Mouse (Mus musculus): Measurements from ENCODE around the gene Hace1.
"Not testable (repeated sequence)": the region's sequence is repeated elsewhere in the genome, so short reads cannot be mapped to it uniquely, and the experiment has no call there.

Gene Hace1

DNA sequence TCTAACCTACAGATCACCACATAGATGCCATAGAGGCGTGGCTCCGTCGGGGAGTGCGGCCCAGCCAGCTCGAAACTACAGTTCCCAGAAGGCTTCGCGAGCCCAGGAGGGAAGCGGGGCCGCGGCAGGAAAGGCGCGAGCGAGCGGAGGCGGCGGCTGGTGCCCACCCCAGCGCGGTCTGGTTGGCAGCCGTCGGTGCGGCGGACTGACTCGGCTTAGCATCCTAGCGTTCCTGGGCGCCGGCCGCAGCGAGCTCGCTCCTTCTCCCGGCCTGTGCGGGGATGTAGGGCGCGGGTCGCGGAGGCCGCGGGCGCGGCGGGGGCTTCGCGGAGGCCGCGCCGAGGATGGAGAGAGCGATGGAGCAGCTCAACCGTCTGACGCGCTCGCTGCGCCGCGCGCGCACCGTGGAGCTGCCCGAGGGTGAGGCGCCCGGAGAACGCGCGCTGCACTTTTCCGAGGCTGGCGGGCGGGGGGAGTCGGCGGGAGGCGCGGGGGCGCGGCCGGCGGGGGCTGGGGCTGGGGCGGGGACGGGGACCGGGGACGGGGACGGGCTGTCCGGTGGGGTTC, at the start of gene Hace1:
Hace1 (plus strand) TSS at position 99 of the 567 bp plus-strand sequence.
- peak; percentile 73 to 78 for DNase-seq (ENCODE audit: low spot score in 2 of 2)

DNA sequence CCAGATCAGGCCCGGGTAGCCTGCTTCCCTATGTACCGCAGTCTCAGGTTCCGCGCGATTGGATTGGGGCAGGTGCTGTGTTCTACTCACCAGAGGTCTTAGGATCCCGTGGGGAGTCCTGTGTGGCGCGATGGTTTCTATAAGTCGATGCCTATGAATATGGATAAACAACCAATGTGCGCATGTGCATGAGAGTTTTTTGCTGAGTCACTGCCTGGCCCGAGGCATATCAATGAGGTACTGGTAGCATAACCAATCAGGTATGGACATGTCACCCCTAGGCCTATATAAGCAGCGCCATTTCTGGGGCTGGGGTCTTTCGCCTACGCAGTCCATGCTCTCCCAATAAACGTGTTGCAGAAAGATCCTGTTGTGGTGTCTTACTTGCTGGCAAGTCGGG, 40.3 kb upstream of the Hace1 start:
- DNase-seq (ENCODE audit: low spot score in 2 of 2) = not testable (repeated sequence)

DNA sequence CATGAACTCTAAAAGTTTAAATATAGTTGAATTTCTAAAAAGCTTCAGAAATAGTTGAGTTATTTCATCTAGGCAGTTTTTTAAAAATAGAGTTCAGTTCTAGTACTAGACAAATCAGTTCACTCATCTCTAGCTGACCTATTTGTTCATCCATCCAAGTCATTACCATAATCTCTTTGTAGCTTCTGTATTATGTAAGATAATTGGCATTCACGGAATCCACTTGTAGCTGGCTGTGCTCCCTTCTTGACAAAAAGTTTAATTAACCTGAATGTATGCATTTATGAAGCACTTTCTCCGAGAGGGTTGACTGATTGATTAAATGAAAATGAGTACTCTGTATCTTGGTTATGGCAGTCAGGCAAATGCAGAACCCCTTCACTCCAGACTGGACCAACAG, 34.9 kb upstream of the Hace1 start:
- no peak for DNase-seq (ENCODE audit: low spot score in 2 of 2)

DNA sequence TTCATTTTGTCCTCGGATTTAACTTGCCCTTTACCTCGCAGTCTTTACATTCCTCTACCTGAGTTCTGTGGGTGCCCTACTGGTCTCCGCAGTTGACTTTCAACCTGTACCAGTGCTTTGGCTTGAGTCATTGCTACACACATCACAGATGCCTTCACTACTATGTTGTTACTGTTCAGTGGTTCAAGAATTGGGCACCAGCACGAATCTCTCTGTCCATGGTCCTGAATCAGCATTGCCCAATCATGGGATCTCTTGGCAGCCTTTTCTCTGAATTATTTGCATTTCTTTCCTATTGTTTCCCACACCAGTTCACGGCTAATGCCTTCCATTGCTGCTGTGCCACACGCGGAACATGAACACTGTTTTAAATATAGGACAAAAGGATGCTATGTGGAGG, 30.8 kb upstream of the Hace1 start:
- peak in 1 of 2 experiments; percentile 60 for DNase-seq (ENCODE audit: low spot score in 2 of 2)

DNA sequence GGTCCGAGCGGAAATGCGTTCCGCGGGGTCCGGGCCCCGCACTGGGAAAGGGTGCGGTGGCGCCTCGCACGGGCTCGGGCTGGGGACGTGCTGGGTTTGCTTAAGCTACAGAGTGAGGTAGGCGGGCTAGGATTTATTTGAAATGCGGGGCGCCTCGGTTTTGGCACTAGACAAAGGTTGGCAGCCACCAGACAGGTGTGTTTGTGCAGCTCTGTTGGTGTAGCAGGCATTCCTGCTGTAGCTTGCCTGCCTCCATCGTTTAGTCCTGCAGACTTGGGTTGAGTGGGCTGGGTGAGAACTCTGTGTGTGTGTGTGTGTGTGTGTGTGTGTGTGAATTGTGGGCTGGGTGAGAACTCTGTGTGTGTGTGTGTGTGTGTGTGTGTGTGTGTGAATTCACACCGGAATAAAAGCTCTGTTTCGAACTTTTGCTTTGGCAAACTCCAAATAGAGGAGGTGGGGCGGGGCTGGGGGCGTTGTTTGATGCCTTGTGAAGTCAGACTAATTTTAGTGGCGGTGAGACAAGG, 731 bp downstream of the Hace1 start:
- DNase-seq (ENCODE audit: low spot score in 2 of 2) = peak in 1 of 2 experiments; percentile 59

DNA sequence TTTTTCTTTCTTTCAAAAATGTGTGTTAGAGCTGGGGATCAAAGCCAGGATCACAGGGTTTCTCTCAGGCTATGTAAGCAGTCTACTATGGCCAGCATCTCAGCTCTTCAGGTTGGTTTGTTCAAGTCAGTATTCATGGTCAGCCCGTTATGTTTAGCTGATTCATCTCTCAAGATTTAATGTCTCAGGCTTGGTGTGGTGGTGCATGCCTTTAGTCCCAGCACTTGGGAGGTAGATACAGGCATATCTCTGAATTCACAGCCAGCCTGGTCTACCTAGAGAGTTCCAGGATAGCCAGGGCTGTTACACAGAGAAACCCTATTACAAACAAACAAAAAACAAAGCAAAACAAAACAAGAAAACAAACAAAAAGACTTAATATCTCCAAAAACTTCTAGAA, 5.7 kb downstream of the Hace1 start:
- no peak for DNase-seq (ENCODE audit: low spot score in 2 of 2)

DNA sequence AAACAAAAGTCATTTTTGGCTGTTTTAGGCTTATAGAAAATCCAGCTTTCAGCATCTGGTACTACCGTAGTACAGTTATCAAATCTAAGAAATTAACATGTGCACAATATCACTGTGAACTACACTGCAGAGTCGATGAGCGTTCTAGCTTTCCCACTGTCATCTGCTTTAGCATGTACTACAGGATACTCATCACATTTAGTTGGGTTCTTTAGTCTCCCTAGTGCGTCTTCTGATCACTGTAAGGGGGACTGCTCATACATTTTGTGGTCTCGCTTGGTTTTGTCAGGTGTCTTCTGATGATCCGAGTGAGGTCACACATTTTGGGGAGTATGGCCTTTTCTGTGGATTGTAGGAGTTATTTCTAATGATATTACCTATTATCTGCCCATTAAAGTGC, 6.2 kb downstream of the Hace1 start:
- no peak for DNase-seq (ENCODE audit: low spot score in 2 of 2)

DNA sequence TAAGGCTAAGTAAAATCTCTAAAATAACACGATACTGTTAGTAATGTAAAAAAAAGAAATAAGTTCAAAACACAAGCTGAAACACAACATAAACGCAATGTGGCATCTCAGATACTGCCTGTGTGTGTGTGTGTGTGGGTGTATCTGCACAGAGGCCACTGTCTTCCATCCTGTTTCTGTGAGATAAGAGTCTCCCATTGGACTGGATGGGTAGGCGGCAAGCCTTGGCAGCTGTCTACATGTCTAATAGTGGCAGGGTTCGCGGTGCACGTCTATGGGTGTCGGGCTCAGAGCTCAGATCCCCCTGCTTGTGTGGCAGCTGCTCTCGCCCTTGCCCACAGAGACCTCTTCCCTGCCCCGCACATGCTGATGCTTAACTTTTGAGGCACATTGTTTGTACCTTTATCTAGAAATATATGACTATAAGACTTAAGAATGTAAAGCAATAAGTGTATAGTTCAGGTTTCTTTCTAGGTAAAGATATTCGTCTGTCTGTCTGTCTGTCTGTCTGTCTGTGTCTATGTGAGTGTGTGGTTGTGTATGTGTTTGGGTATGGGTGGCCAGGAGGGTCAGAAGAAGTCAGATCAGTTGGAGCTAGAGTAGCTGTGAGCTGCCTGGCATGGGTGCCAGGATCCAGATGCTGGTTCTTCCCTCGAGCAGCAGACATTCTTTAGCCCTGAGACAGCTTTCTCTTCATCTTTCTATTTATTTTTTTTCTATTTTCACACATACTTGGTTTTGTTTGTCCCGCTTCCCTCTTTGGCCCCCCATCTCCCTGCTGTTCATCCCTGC, 6.9 kb downstream of the Hace1 start:
- DNase-seq (ENCODE audit: low spot score in 2 of 2) = no peak

DNA sequence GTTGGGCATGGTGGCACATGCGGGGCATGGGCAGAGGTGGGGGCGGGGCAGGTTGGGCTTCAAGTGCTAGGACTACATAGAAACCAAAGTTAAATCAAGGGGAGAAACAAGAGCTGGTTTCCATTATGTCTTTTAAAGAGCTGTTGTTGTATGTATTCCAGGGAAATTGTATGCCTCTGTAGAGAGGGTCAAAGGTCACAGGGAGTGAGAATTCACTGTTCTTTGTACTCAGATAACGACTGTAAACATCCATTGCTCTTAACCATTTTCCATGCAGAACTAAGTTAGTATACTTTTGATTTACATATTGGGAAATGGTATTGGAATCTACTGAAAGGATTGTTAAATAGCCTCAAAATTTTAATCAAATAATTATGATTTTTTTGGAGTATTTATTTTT, 28.2 kb downstream of the Hace1 start:
- DNase-seq (ENCODE audit: low spot score in 2 of 2) = no peak

DNA sequence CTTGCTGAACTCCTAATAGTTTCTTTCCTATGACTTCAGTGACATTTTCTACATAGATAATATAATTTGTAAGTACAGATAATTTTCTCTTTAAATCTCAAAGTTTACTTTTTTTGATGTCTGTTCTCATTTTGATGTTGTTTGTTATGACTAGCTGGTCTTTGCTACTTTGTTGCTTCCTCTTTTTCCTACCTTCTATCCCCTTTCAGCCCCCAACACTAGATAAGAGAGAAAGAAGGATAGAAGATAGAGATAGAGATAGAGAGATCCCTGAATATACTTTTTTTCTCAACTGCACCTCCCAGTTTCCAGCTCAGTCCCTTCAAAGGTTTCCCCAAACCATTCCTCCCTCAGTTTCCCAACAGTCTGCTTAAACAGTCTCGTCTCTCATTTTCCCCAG, 33.1 kb downstream of the Hace1 start:
- no peak for DNase-seq (ENCODE audit: low spot score in 2 of 2)

DNA sequence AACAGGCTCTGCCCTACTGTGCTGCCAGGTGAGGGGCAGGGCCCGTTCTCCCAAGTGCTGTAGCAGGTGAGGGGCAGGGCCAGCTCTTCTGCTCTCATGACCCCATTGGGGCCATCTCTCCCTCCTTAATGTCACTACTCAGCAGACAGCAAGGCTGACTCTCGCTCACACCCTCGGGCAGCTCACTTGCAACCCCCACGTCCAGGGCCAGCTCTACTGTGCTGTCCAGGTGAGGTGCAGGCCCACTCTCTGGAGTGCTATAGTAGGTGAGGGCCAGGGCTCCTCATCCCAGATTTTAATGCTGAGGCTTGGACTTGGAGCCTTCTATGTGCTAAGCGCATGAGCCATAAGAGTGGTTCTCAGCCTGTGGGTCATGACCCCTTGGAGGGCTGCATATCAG, 38.4 kb downstream of the Hace1 start:
- no peak for DNase-seq (ENCODE audit: low spot score in 2 of 2)

DNA sequence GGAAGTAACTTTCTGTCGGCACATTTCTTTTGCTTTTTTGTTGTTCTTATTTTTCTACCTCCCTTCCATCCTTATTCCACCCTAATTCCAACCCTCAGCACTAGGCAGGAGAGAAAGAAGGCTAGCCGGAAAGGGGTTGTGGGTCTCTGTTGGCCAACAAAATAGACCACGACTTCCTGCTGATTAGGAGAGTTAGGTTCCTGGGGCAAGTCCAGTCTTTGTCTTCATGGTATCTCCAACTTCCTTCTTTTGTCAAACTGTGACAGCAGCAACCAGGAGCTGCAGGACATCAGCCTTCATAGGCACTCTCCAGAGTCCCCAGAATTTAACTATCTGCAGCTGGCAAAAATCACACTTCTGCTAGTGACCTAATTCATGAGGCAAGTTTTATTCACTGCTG, 41.4 kb downstream of the Hace1 start:
- no peak for DNase-seq (ENCODE audit: low spot score in 2 of 2)

DNA sequence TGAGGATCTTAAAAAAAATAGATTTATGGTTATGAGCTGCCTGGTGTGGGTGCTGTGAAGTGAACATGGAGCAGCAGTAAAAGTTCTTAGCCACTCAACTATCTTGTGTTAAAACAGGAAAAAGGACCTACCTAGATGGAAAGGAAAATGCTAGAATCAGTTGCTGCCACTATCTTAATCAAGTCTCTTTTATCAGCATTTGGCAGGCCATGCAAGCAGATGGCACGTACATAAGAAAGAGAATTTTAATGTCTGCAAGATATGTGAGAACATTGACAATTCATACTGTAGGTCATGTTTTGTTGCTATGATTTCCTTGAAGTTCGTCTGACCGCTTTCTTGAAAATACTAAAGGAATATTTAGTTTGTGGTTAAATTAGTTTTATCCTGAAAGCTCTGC, 54.4 kb downstream of the Hace1 start:
- DNase-seq (ENCODE audit: low spot score in 2 of 2) = no peak

DNA sequence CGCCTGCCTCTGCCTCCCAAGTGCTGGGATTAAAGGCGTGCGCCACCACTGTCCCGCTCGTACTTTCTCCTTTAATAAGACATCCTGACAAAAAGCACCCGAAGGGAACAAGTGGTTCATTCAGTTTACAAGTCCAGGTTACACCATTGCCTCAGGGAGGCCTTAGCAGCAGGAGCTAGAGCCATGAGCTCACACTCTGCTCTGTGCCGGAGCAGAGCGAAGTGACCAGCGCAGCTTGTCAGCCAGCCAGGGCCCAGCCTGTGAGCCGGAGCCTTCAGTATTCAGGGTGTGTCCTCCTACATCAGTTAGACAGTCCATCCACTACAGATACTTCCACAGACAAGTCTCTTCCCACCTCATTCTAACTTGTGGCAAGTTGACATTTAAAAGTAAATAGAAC, 55.0 kb downstream of the Hace1 start:
- DNase-seq (ENCODE audit: low spot score in 2 of 2) = no peak

DNA sequence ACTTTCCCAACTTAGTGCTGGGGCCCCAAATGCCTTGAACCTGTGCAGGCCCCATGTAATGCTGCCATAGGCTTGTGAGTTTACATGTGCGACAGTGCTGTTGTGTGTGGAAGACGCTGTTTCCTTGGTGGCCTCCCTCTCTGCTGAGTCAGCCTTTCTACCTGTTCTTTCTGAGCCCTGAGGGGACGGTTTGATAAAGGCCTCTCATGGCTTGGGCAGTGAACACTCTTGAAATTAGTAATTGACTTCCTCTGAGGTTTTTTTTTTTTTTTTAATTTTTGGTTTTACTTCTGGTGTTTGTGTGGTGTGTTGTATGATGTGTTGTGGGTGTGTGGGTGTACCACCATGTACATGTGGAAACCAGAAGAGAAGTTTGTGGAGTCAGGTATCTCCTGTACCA, 57.6 kb downstream of the Hace1 start:
- DNase-seq (ENCODE audit: low spot score in 2 of 2) = no peak

DNA sequence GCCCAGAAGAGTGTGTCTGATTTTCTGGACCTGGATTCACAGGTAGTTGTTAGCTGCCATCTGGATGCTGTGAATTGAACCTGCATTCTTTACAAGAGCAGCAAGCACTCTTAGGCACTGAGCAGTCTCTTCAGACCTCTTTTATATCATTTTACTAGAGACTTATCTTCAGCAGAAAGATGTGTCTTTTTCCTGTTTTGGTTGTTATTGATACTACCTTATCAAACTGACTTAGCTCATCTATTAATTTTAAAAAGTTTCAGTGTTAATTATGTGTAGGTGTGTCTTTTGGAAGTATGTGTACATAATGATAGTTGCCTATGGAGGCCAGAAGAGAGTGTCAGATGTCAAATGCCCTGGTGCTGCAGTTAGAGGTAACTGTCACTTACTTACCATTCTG, 62.1 kb downstream of the Hace1 start:
- DNase-seq (ENCODE audit: low spot score in 2 of 2) = no peak

DNA sequence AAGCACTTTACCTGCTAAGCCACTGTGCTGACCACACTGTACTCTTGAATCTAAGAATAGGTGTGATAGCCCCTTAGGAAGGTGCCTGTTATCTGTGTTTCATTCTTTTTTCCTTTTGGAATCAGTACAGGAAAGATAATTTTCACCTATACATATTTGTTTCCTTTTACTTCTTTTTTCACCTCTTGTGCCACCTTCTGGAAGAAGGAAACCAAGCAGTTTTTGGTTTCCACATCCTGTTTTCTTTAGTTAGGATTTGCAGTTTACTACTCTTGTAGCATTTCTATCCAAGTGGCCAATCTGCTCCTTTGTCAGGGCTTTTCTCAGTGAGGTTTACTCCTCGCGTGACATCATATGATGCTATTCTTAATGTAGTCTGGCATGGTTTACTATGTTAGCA, 76.4 kb downstream of the Hace1 start:
- DNase-seq (ENCODE audit: low spot score in 2 of 2) = no peak

DNA sequence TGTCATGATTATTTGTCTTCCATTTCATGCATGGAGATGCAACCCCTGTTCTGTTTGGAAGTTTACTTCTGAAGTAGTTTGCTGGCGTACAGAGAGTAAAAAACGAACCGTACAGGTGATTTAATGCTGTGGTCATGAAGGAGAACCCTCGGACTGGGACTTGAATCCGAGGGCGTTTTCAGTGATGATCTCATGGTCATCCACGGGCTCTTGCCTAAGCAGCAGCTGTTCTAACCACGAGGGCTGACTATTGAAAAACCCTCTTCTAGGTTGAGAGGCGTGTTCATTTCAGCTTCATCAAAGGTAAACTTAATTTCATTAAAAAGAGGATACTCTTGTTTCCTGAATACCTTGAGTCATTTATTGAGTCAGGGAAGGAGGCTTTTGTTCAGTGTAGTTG, 84.4 kb downstream of the Hace1 start:
- no peak for DNase-seq (ENCODE audit: low spot score in 2 of 2)

DNA sequence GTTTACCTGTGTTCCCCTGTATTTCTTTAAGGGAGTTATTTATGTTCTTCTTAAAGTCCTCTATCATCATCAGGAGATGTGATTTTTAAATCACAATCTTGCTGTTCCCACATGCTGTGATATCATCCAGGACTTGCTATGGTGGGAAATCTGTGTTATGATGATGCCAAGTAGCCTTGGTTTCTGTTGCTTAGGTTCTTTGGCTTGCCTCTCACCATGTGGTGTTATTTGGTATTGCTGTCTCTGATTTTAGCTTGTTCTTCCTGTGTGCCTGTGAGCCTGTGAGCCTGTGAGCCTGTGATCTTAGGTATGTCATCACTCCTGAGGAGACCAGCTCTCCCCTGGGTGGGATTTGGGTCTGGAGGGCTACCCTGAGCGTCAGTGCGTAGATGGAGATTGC, 90.6 kb downstream of the Hace1 start:
- DNase-seq (ENCODE audit: low spot score in 2 of 2) = no peak

DNA sequence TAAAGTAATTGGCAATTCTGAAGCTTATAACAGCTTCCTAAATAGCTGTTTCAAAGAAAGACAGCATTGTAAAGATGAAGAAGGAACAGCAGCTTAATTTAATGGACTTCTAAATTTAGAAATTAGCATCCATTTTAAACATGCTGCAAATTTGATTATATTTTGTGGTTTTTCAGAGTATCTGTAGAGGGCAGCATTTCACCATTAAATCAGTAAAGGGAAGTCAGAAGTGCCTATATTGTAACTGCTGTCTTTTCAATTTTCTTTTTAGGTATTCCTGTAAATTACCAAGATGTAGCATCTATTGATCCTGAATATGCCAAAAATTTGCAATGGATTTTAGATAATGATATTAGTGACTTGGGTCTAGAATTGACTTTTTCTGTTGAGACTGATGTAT, 99.2 kb downstream of the Hace1 start:
- DNase-seq (ENCODE audit: low spot score in 2 of 2) = no peak

DNA sequence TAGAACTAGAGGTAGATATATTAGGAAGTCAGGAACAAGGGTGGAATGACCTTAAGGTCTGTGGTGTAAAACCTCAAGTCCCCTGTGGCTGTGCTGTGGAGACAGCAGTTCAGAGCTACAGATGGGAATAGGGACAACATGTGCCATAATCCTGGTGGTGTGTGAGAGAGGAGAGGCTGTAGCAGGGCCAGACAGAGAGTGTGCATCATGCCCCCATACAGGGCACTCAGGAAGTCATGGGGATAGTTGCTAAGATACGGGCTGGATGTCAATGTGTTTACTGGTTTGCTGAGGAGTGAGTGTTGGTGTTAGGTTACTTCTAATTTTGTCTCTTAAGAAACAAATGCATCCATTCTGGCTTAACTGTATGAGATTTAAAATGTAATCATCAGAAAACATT, 108.6 kb downstream of the Hace1 start:
- DNase-seq (ENCODE audit: low spot score in 2 of 2) = no peak

DNA sequence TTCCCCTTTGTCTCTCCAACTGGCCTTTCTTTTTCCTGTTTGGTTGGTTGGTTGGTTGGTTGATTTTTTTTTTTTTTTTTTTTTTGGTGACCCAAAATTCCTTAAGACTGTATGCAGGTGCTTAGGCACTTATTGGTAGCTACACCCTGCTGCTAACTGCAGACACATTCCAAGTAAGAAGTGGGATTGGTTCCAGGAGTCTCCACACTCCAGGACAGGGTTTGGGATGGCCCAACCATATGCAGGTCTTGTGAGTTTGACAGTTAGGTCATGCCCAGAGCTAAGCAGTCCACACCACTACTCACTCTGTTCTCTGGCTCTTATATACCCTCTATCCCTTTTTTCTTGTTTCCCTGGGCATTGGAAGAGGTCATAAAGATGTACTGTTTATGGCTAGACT, 117.3 kb downstream of the Hace1 start:
- DNase-seq (ENCODE audit: low spot score in 2 of 2) = no peak

DNA sequence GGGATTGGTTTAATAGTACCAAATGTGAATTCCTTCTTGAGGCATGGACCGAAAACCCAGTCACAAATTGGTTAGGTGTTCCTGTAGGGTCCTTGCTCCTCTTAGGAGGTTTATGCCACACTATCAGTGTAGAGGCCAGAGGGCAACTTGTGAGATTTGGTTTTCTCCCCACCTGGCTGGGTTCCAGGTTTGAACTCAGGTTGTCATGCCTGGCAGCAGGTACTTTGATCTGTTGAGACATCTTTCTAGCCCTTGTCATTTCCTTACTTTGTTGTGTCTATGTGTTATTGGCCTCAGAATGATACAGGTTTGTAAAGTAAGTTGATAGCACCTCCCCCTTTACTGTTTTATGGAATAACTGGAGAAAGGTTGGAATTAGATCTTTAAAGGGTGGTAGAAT, 117.9 kb downstream of the Hace1 start:
- no peak for DNase-seq (ENCODE audit: low spot score in 2 of 2)

DNA sequence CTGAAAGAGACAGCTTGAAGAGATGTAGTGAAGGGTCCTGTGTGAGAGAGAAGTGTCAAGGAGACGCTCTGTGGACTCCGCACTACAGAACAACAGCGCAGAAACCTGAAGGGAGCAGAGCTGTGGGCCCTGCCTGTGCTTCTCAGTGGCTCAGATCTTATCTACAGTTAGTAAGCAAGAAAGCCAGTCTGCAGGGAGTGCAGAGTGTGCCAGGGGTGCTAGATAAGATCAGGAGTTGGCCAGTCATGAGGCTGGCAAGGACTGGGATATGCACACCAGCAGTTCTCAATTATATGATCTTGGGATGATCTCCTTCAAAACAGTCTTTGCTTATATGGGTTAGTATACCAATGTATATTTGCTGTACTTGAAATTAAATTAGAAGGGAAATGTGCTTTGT, 121.3 kb downstream of the Hace1 start:
- DNase-seq (ENCODE audit: low spot score in 2 of 2) = no peak
